Mouse (Mus musculus): ENCODE results near the gene Tspan18. TPM values are rescaled to one million over a fixed set of nuclear protein-coding genes. Genes with fewer than 3 reads are reported as not detected.
A peak's percentile ranks its signal among the peaks of the same experiment; 100 is the strongest.

Tspan18 gene
- total RNA-seq, 4 experiments from 2014 or later: 39.5 to 48.5 (median 45.8) TPM

DNA sequence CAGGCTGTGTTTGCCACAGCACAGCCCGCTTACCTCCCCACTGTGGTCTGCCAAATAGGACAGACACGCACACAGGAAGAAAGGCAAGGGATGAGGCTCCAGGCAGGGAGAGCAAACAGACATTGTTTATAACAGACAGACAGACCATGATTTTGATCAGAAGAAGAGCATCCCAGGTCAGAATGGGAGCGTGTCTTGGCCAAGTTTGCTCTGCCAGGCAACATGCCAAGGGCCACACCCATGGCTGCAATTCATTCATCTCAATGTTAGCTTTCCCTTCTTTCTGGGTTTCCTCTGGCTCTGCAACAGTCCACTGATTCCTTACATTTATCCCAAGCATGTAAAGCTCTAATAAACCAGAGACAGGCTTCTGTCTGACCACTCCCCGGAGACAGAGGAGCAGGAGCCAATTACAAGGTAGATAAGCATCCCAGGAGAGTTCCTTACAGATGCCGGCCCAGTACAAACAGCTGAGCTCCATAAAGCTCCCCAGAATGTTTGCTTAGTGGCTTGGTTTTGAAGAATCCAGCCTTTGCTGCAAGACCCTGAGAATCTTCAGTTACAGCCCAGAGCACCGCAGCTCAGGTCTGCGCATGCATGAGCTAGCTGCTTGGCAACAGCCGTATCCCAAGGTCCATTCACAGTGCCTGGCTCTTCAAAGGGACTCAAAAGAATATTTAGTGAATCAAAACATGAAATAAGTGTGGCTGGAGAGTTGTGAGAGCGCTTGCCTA, 5.2 kb upstream of the Tspan18 start:
- no peak for DNase-seq

DNA sequence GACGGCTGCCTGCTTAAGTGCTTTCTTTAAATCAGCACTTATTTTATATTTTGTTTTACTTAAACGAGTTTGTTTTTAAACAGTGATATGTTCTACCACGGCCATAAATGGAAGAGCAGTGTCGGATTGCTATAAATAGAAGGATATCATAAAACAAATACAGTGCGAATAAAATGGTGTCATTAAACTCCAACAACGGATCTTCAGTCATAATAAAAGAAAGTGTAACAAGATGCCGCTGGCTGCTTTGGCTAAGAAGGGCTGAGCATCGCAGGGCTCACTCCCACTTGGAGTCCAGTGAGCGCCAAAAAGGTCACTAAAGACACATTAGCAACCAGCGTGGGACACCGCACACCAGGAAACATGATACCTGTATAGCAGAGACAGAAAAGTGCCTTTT, 1.7 kb upstream of the Tspan18 start:
- no peak for DNase-seq

DNA sequence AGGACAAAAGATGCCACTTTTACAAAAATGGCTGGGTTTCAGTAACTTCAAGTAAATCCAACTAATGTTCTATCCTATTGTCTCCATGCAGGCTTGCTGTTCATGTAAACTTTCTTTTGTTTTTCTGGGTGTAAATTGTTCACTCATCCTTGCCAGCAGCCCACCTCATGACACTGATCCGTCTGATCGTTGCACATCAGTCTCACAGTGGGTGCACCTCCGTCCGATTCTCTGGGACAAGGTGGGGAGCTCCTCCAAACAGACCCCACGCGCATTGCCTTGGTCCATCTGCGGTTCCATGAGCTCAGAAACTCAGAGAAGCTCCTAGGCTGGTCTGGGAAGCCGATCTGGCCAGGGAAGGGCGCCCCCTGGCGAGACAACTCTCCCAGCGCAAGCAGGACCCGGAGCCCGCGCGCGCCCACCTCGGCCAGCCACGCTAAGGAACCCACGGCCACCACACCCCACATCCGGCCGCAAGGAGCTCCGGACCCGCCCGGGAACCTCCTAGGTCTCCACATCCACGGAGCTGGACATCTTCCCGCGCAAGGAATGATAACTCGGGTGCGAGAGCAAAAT, 976 bp downstream of the Tspan18 start:
- DNase-seq: peak; percentile 71

DNA sequence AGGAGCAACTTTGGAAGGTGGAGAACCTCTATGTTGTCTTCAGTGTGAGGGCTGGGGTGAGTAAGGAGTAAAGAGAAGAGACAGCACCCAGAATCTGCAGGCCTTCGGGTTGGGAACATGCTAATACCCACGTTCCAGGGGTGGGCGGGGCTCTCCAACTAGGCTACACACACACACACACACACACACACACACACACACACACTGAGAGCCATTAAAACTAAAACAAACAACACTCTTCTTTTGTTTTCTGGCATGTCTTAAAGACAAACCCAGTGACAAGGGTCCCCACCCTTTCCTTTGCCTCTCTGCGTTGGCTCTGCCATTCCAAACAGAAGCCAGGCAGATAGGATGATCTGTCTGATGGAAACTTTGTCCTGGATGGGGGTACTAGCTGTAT, 2.0 kb downstream of the Tspan18 start:
- DNase-seq: no peak

DNA sequence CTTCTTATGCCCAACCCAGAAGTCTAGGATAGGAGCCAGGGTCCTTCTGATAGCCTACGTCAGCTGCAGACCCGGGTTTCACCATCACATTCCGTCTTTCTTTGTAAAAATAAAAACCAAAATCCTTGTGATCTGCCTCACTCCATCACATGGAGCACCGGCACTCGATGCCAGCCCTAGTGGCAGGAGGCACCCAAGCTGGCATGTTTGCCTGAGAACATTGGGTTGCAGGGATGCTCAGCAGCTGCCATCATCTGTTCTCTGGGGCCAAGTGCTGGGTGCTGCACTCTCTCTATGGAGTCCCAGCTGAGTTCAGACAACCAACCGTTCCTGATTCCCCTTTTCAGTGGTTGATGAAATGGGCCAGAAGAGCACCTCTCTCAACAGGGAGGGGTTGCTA, 3.2 kb downstream of the Tspan18 start:
- no peak for DNase-seq

DNA sequence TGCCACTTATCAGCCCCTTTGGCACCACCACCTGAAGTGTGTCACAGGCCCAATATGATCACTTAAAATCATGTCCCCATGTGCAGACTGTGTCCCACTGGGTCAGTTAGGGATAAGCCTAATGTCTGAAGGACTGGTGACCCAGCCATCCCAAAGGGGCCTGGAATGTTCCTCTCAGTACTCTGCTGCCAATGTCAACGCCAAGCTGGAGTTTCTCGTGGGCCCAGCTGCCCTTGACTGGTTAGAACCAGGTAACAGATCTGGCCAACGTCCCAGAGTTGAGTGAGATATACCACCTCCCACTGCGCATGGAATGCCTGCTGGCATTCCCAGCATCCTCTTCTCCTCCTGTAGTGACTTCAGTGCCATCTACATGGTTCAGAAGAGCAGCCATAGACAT, 5.2 kb downstream of the Tspan18 start:
- no peak for DNase-seq

DNA sequence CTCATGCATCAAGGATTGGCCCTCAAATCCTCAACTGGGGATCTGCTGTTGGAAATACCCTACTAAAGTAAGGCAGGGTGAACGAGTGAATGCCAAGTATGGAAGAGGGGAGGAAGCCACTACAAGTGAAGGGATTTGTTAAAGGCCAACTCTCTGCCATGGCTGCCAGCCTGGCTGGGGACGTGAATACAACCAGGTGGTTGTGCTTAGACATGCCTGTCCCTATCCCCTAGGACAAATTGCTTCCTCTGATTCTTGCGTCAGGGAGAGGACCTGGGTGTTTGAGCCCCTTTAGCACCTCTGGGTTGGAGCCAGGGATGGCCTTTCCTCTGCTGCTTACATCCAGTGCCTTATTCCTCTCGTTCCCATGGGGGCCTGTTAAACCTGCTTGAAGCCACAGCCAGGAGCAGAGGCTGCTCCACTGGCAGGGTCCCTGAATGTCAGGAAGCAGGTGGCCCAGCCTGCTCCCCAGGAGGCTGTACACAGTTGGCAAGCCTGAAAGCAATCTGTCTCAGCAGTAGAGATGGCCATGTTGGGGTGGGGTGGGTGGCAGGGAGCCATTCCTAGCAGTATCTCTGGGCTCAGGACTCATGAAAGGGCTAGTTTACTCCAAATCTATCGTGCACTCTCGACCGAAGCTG, 6.3 kb downstream of the Tspan18 start:
- no peak for DNase-seq

DNA sequence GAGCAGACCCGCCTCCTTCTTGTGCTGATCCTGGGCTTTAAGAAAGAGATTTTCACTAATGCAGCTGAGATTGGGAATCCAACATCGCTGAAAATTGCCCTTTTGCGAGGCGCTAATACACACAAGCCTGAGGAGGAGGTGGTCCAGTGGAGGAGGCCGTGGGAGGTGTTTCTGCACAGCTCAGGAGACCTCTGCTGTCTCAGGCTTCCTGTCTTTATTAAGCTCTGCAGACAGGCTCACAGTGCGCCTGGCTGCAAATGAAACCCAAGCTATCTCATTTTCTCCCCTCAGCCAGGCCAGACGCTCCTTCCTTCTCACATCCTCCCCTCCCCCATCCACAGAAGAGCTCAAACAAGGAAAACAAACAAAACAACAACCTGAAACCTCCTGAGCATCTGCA, 9.6 kb downstream of the Tspan18 start:
- DNase-seq: no peak

DNA sequence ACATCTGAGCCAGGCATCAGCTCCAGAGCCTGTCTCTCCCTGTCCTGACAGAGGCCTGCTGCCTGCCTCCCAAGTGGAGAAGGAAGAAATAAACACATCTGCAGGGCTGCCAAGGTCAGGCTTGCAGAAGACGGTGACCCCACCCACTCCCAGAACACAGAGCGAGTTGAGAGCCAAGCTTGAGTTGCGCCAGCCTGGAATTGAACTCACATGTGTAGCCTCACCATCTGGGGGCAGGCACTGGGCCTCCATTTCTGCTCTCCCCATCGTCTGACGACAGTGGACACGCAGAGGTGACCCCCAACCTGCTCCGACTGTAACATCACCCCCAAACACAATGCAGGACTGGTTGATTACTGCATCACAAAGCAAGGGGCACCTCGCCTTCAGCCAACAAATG, 12.4 kb downstream of the Tspan18 start:
- peak; percentile 52 for DNase-seq

DNA sequence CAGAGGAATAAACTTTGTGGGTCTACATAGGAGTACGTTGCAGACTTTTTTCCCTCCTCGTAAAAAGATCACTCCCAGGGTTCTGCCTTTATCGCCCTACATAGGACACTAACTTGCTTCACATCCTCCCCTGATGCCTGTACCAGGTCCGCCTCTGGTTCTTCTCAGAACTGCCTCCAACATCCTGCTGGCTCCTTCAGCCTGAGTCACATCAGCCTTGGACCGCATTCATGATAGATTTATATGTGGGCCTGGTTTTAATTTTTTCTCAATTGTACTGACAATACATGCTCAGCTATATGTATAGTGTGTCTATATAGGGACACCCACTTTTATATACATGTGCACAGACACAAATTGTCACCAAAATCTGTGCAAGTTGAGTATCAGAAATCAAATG, 14.0 kb downstream of the Tspan18 start:
- no peak for DNase-seq

DNA sequence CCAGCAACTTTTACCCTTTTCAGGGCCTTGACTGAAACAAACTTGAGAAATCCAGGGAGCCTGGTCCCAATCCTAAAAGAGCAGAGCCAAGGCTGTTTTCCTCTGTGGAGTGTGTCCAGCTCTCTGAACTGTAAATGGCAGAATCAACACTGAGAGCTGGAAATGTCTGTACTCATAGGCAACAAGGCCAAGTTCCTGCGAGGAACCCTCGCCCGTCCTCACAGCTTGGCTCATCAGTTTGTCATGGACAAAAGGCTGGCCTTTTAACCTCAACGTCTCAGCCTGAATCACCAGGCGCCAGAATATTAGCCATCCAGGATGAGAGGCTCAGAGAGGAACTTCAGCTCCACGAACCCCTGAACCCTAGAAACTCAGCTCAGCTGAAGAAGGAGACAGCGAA, 14.7 kb downstream of the Tspan18 start:
- DNase-seq: peak; percentile 48

DNA sequence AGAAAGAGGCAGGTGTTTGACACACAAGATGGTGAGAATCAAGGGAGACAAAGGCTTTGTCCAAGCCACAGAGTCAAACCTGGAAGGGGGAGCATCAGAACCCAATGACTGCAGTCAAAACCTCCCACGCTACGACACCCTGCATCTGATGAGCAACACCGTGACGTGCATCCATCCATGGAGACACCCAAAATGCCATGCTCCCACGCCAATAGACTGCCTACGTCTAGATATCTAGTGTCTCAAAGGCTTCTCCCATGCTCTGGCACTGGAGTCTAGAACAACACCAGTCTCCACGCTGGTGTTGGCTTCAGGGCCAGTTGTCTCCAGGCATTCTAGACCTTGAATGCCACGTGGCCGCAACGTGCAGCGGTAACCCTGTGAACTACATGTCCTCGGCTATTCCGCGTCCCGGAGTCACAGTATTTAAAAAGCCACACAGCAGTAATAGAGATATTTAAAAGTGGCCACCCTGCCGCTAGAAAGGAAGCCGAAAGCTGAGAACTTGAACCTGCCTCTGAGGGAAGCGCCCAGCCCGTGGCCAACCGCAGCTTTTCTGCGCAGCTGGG, 15.4 kb downstream of the Tspan18 start:
- no peak for DNase-seq

DNA sequence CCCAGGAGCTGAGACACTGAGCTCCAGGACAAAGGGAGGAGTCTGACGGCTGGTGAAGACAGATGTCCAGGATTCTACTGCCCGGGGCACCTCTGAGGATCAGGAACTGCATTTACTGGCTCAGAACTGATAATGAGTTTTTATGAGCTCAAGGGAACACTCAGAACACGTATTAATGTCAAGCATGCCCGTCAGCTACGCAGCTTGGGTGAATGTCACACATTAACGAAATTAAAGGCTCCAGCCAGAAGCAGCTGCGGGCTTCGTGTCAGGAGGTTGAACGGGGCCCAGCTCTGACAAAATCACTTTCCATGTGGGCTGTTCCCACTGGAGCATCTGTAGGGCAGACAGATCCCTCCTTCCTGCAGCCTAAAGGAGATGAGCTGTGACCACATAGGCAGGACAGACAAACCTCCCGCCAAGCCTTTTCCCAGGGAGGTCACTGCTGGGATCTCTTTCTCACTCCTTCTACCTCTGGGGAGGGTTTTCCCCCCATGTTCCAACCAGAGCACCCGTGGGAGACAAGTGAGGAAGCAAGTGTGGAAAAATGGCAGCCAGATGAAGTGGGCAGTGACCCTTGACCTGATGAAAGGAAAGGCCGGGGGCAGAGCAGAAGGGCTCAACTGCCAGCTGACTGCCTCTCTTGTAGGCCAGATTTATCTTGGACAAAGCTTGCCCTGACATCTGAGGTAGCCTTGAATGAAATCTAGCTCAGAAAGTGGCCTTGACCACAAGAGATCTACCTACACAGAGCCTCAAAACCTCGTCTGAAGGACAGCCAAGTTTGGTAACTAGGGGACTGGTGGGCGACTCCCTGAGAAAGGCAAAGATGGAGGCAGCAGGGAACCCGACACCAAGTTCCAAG, 20.3 kb downstream of the Tspan18 start:
- DNase-seq: peak; percentile 48

DNA sequence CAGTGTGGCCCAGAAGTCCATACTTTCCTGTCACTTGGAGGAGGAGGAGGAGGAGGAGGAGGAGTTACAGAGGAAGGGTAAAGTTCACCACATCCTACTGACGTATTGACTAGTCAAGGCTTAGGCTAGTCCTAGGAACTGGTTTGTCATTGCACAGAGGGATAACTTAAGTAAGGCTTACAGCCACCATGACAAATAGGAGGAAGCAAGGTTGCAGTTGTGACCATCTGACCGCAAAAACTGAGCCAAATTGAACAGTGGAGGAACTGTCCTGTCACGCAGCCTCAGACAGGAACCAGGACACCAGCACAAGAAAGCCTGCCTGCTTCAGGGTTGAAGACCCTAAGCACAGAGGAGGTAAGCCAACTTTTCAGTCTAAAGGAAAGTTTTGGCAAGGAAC, 21.8 kb downstream of the Tspan18 start:
- DNase-seq: no peak

DNA sequence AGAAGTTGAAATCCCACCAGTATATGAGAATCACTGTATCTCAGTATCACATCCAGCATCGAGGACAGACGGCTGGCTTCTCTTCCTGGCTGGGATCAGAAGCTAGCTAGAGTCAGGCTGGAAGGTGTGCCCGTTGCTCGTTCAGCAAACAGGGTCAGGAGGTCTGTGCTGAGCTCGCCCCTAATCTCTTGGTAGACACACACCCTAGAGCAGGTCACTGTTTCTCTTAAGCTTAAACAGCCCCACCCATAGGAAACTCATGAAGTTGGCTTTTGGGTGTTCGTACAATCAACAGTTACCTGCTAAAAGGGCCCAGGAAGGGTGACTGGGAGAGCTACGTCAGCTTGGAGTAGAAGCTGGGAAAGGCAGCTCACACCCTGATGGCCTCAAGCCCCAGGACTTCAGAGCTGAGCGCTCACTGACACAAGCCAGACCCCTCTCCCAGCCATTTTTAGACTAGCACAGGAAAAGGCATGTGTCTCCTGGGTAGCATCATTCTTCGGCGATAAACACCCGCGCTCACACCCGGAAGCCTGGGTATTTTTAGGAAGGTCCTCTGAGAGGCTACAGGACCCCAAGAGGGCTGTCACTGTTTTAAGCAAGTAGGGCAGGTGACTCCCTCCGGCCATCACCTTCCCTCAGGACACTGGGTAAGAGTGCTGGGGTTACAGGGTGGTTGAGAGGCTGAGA, 24.4 kb downstream of the Tspan18 start:
- DNase-seq: no peak

DNA sequence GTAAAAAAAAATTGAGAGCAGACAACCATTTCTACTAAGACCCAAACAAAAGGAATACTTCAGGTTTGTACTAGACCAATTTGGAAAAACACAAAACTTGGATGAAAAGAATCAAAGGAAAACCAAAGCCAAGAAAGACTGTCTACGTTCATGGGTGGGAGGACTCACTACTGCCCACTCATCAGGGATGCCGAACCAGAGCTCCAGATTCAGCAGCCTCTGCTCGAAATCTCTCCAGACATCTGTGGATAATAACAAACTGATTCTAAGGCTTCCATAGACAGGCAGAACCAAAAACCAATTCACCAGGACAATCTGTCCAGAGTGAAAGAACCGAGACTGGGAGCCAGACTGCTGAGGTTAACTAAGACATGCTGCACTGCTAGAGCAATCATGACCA, 27.4 kb downstream of the Tspan18 start:
- no peak for DNase-seq

DNA sequence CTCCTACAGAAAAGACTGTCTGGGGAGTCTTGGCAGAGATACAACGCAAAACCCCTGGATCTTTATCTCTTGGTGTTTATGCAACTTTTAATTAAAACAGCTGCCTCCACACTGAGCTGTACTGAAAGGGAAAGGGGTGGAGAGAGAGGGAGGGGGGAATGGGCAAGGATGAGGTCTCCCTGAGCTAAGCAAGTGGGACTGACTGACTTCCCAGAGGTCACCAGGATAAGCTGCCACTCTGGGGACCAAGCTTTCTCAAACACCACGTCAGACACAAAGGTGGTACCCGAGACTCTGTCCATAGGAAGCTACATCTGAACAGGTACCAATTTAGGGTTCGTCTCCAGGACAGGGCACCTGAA, 30.1 kb downstream of the Tspan18 start:
- DNase-seq: no peak

DNA sequence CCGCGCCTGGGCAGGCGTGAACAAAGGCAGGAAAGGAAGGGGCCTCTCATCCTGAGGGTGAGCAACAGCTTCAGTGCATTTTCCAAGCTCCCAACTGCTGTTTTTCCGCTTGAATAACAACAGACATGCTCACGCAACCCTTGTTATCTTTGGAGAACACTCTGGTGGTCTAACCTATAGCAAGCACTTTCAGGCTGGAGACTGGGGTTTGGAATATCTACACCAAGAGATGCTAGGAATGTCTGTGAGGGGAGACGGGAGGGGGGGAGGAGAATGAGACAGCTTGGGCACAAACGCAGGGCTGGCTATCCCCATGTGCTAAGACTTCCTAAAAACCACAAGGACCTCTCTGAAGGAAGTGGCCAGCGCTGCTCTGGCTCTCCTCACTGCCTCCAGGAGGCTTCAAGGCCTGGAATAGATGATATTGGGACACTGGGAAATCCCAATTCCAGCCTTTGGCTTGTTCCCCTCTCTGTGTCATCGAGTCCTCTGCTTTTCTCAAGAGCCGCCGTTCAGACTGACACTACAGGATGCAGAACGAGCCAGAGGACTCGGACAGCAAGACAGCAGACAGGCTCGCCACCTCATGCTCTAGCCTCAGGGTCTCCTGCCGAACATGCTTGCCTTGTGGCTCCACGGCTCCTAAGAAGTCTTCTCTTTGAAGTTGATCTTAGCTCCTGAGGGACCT, 30.6 kb downstream of the Tspan18 start:
- no peak for DNase-seq

DNA sequence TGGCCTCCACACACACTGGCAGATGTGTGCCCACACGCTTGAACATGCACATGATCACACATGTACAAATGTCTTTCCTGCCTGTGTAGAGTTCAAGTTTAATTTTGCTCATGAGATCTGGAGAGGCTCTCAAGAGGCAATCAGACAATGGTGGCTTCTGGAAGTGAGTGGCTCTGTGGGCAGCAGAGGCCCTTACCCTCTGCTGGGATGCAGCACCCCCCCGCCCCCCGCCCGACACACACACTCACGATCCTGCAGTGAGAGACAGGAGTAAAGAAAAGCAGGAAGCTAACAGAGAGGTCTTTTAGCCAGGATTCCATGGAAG, 31.1 kb downstream of the Tspan18 start:
- DNase-seq: no peak

DNA sequence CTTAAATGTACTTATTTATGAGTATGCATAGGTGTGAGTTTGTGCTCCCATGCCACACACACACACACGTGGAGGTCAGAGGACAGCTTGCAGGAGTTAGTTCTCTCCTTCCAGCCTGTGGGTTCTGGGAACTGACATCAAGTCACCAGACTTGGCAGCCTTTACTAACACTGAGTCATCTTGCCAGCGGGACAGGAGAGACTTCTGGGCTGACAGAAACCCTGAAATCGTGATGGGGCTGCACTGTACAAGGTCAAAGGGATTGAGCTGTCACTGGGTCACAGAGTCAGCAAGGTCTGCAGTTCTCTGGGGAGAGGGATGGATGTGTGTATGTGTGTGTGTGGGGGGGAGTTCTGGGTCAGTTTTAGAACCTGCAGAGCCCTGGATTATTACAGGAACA, 36.6 kb downstream of the Tspan18 start:
- DNase-seq: peak; percentile 88

DNA sequence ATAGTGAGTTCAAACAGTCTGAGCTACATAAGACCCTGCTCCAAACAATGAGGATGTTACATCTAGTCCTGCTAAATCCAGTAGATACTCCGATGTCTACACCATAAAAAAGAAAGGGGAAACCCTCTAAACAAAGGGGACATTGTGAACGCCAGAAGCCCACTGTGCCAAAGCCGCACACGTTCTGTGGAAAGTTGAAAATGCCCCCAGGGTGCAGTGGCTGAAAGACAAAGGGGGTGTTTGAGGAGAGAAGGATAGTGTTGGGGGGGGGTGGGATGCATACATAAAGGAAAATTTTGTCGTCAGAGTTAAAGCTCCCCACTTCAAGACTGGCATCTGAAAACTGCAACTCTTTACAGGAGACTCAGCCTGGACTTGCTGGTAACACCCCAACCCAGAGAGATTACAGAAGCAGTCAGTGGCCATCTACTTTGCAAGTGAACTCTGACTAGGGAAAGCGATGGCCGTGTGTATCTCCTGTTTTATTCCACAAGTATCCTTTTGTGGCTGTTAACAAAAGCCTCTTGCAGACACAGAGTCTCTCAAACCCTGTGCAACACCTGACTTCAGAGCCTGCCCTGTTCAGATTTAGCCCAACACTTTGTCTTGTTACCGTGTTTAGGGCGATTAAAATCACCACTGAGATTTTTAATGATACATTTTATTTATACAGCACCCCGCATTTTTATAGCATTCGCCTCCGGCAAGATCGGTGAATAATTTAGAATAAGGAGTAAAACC, 42.9 kb downstream of the Tspan18 start:
- no peak for DNase-seq
